Mouse (Mus musculus): ENCODE data around the gene Tmem30b. TPM values are rescaled to one million over a fixed set of nuclear protein-coding genes. Genes with fewer than 3 reads are reported as not detected.

Gene Tmem30b
- total and polyA plus RNA-seq, 2 experiments from 2014 or later, result 0.14 to 0.31 TPM

- 87% methylated on average over 20 of the region's 20 CpGs for WGBS
- Histone ChIP-seq H3K36me3 (replicated peaks; ENCODE audit: control insufficient read depth, insufficient read depth, low read length) (no peaks in the 10 kb centered on the region), H3K4me2 (ENCODE audit: low read depth, low read length) (no peak overlapping the region), H3K9ac (replicated peaks; ENCODE audit: low read depth, low read length) (no peak overlapping the region), H3K9me3 (replicated peaks; ENCODE audit: control insufficient read depth, low read length) (no peaks in the 10 kb centered on the region), H3K4me3 (ENCODE audit: low read depth, low read length) (no peak overlapping the region), H3K27ac (ENCODE audit: low read depth) (no peak overlapping the region), H3K27me3 (ENCODE audit: control insufficient read depth, insufficient read depth, low read length) (no peaks in the 10 kb centered on the region), H3K4me1 (ENCODE audit: control insufficient read depth, insufficient read depth) (no peaks in the 10 kb centered on the region)
- ATAC-seq (ENCODE audit: insufficient read depth, low read depth) (no peak), DNase-seq (ENCODE audit: low spot score) (no peak)
- TF ChIP-seq EP300 (IDR thresholded peaks at IDR 0.05; ENCODE audit: low read depth), result no peak
- TF ChIP-seq CTCF (IDR thresholded peaks at IDR 0.05; ENCODE audit: low read depth), result no peak
Measured at GRCm38 (mm10) chr12:73558525-73559195, 12.5 kb upstream of the Tmem30b start.

DNA sequence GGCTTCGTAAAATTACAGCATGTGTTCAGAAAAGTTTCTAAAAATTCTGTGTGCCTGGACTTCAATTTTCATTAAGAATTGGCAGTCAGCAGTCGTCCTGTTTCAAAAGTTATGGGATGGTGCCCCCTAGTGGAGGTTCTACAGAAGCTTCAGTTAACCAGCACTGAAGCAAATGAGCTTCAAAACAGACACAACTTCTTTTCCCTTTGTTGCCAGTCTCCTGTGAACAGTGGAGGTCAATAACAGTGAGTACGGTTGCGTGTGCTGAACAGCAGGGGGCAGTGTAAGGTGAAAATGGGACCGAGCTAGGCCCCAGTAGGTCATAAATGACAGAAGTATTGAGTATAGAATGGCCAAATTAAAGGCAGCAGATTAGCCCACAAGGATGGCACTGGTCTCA lies 8.0 kb upstream of the Tmem30b start:
- WGBS, result 3% methylated on average over 5 of the region's 5 CpGs
- Histone ChIP-seq H3K4me3 (ENCODE audit: low read depth, low read length) (no peak overlapping the region), H3K4me2 (ENCODE audit: low read depth, low read length) (no peak overlapping the region), H3K4me1 (ENCODE audit: control insufficient read depth, insufficient read depth) (no peaks in the 10 kb centered on the region), H3K36me3 (replicated peaks; ENCODE audit: control insufficient read depth, insufficient read depth, low read length) (no peaks in the 10 kb centered on the region), H3K9me3 (replicated peaks; ENCODE audit: control insufficient read depth, low read length) (no peaks in the 10 kb centered on the region), H3K9ac (replicated peaks; ENCODE audit: low read depth, low read length) (no peak overlapping the region), H3K27ac (ENCODE audit: low read depth) (no peak overlapping the region), H3K27me3 (ENCODE audit: control insufficient read depth, insufficient read depth, low read length) (peaks cover 17% of the 10 kb centered on the region)
- TF ChIP-seq CTCF (IDR thresholded peaks at IDR 0.05; ENCODE audit: low read depth), result peak; percentile 79
- TF ChIP-seq EP300 (IDR thresholded peaks at IDR 0.05; ENCODE audit: low read depth), result no peak
- DNase-seq (ENCODE audit: low spot score) (peak; percentile 81), ATAC-seq (ENCODE audit: insufficient read depth, low read depth) (peak; percentile 73; the same call in 1 of the 2 replicates)

DNA sequence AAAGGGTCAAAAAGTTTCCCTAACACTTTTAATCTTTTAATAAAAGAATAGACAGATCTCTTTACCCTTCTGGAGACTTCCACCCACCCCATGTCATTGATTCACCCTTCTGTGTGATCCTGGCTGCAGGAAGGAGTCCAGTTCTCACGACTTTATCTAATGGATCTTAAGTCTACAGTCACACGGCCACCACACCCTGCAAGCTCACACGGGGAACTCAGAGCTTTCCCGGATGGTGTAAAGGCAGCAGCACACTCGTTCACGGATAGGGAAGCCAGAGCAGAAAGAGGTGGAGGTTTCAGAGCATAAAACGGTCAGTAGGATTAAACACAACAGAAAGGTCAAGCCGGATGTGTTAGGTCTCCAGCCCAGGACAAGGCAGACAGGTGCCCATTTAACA lies 2.1 kb upstream of the Tmem30b start:
- no peak for ATAC-seq (ENCODE audit: insufficient read depth, low read depth)
- Histone ChIP-seq H3K36me3 (replicated peaks; ENCODE audit: control insufficient read depth, insufficient read depth, low read length) (no peaks in the 10 kb centered on the region), H3K9ac (replicated peaks; ENCODE audit: low read depth, low read length) (no peak overlapping the region), H3K27me3 (ENCODE audit: control insufficient read depth, insufficient read depth, low read length) (peaks cover 73% of the 10 kb centered on the region), H3K27ac (ENCODE audit: low read depth) (no peak overlapping the region), H3K9me3 (replicated peaks; ENCODE audit: control insufficient read depth, low read length) (no peaks in the 10 kb centered on the region), H3K4me1 (ENCODE audit: control insufficient read depth, insufficient read depth) (0 out of 2 replicates have a peak, but pooled peaks cover 5% of the 10 kb centered on the region), H3K4me2 (ENCODE audit: low read depth, low read length) (no peak overlapping the region), H3K4me3 (ENCODE audit: low read depth, low read length) (no peak overlapping the region)
- no peak for DNase-seq (ENCODE audit: low spot score)
- TF ChIP-seq CTCF (IDR thresholded peaks at IDR 0.05; ENCODE audit: low read depth), result no peak
- no peak for TF ChIP-seq EP300 (IDR thresholded peaks at IDR 0.05; ENCODE audit: low read depth)
- WGBS, result 58% methylated on average over 8 of the region's 8 CpGs

DNA sequence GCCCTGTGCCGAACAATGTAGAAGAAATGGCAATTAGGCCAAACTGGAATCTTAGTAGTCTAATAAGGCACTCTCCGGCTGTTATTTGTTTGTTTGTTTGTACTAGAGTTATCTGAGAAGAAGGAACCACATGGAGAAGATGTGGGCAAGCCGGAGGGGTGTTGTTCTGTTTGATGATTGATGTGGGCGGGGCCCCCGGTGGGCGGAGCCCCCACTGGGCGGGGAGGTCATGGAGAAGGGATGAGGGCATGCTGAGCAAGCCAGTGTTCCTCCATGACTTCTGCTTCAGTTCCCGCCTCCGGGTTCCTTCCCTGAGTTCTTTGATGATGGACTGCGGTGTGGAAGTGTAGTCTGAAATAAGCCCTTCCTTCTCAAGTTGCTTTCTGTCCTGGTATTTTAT lies 1.5 kb upstream of the Tmem30b start:
- Histone ChIP-seq H3K9me3 (replicated peaks; ENCODE audit: control insufficient read depth, low read length) (no peaks in the 10 kb centered on the region), H3K9ac (replicated peaks; ENCODE audit: low read depth, low read length) (no peak overlapping the region), H3K4me2 (ENCODE audit: low read depth, low read length) (no peak overlapping the region), H3K4me1 (ENCODE audit: control insufficient read depth, insufficient read depth) (0 out of 2 replicates have a peak, but pooled peaks cover 5% of the 10 kb centered on the region), H3K27ac (ENCODE audit: low read depth) (no peak overlapping the region), H3K27me3 (ENCODE audit: control insufficient read depth, insufficient read depth, low read length) (peaks cover 79% of the 10 kb centered on the region), H3K36me3 (replicated peaks; ENCODE audit: control insufficient read depth, insufficient read depth, low read length) (no peaks in the 10 kb centered on the region), H3K4me3 (ENCODE audit: low read depth, low read length) (no peak overlapping the region)
- no peak for ATAC-seq (ENCODE audit: insufficient read depth, low read depth)
- DNase-seq (ENCODE audit: low spot score), result no peak
- TF ChIP-seq EP300 (IDR thresholded peaks at IDR 0.05; ENCODE audit: low read depth) (no peak), CTCF (IDR thresholded peaks at IDR 0.05; ENCODE audit: low read depth) (no peak)
- 32% methylated on average over 10 of the region's 10 CpGs for WGBS

GRCm38 (mm10) chr12:73545672-73546085 lies 513 bp downstream of the Tmem30b start:
- Histone ChIP-seq H3K27ac (ENCODE audit: low read depth) (no peak overlapping the region), H3K4me2 (ENCODE audit: low read depth, low read length) (peak overlapping the region; percentile 72), H3K4me1 (ENCODE audit: control insufficient read depth, insufficient read depth) (0 out of 2 replicates have a peak, but pooled peaks cover 5% of the 10 kb centered on the region), H3K27me3 (ENCODE audit: control insufficient read depth, insufficient read depth, low read length) (peaks cover 87% of the 10 kb centered on the region), H3K4me3 (ENCODE audit: low read depth, low read length) (peak overlapping the region; percentile 50), H3K9me3 (replicated peaks; ENCODE audit: control insufficient read depth, low read length) (no peaks in the 10 kb centered on the region), H3K36me3 (replicated peaks; ENCODE audit: control insufficient read depth, insufficient read depth, low read length) (no peaks in the 10 kb centered on the region), H3K9ac (replicated peaks; ENCODE audit: low read depth, low read length) (peak overlapping the region; percentile 23; the same call in 1 of the 2 replicates)
- ATAC-seq (ENCODE audit: insufficient read depth, low read depth) (peak; percentile 62), DNase-seq (ENCODE audit: low spot score) (peak; percentile 23)
- TF ChIP-seq EP300 (IDR thresholded peaks at IDR 0.05; ENCODE audit: low read depth) (no peak), CTCF (IDR thresholded peaks at IDR 0.05; ENCODE audit: low read depth) (peak; percentile 34)
- 1% methylated on average over 54 of the region's 55 CpGs for WGBS

Data from heart, postnatal 0 days (tissue).